Mouse (Mus musculus) embryo, embryonic 10 days (tissue): Measurements from ENCODE around the gene Gm11985.
A peak's percentile ranks its signal among the peaks of the same experiment; 100 is the strongest.
"Not testable (repeated sequence)": the region's sequence is repeated elsewhere in the genome, so short reads cannot be mapped to it uniquely, and the experiment has no call there.

Experiments used
- DNase-seq: peaks from one replicate; pipeline ENCODE4 v3.0.0-alpha.2; 2015; ENCODE audit warnings: low spot score

The Gm11985 gene

GRCm38 (mm10) chr11:7188469-7188868 is at the start of gene Gm11985:
Gene Gm11985, minus strand, starts transcription at chr11:7188569.
- DNase-seq: no peak

- no peak for DNase-seq
Measured at GRCm38 (mm10) chr11:7237712-7238111, 49.3 kb upstream of the Gm11985 start.

DNA sequence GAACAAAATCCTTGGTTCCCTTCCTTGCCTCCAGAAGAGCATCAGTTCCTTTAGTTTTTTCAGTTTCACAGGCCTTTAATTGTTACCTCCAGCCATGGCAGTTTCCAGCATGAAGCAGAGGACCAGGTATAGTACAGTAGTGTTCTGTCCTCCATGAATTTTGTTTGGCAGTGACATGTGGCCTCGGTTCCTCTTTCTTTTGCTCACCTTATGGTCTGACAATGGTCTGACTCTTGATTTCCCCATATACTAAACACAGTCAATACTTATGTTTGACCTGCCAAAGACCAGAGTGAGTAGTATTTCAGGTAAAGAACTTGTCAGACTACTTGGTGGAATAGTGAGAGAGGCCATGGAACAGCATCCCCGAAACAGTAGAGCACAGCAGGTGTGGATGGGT is 48.4 kb upstream of the Gm11985 start:
- no peak for DNase-seq

- DNase-seq: peak; percentile 21
Measured at GRCm38 (mm10) chr11:7234981-7235609, 46.7 kb upstream of the Gm11985 start.

DNA sequence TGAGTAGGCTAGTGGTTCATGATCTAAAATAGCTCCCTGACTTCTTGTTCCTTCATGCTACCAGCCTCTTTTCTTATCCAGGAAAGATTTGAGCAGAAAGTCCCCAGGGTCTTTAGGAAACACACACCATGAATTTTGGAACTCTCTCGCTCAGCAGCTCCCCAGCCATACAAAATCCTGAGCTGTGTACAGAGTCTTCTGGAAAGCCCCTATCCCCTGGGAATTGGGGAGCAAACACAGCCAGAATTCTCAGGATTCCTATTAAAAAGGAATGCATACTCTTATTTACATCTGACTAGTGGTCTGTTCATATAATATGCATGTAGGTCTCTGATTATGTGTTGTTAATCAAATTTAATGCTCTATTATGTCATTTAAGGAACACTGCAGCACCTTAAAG is 46.1 kb upstream of the Gm11985 start:
- no peak for DNase-seq

DNA sequence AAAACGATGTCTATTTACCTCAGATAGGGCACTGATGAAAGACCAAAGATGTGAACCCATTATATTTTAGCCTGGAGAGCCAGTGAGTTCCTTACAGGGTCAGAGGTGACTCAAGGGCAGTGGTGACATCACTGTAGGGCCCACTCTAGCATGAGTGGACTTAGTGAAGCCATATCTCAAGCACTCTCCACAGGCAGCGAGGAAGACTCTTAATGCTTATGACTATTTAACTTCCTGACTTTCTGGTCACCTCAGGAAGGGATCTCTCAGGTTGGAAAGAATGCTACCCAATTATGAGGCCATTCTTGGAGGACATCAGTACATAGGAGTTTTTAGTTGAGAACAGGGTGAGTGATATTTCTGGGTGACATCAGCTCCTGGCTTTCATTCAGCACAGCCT is 45.0 kb upstream of the Gm11985 start:
- DNase-seq: no peak

DNA sequence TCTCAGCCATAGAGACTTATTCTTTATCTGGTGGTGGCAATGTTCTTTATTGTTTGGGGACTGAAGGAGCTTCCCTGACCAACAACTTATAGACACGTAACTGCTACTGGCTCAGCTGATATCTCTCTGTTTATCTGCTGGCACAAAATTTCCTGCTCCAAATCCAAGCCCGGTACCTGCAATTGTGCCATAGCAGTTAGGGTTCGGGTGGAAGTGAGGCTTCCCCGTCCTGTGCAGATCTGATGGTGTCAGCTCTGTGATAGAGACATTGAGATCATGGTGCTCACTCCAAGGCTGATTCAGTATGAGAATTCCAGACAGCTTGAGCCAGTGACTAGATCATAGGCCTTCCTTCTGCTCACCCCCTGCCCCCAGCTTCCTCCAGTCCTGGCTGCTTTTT is 43.6 kb upstream of the Gm11985 start:
- DNase-seq: no peak

- DNase-seq: no peak
Measured at GRCm38 (mm10) chr11:7230000-7230399, 41.6 kb upstream of the Gm11985 start.

- no peak for DNase-seq
Measured at GRCm38 (mm10) chr11:7228107-7228506, 39.7 kb upstream of the Gm11985 start.

GRCm38 (mm10) chr11:7226810-7227550 is 38.6 kb upstream of the Gm11985 start:
- DNase-seq: peak; percentile 8

GRCm38 (mm10) chr11:7226200-7226599 is 37.8 kb upstream of the Gm11985 start:
- DNase-seq: no peak

- not testable (repeated sequence) for DNase-seq
Measured at GRCm38 (mm10) chr11:7221826-7222225, 33.5 kb upstream of the Gm11985 start.

- DNase-seq: no peak
Measured at GRCm38 (mm10) chr11:7215703-7216102, 27.3 kb upstream of the Gm11985 start.

DNA sequence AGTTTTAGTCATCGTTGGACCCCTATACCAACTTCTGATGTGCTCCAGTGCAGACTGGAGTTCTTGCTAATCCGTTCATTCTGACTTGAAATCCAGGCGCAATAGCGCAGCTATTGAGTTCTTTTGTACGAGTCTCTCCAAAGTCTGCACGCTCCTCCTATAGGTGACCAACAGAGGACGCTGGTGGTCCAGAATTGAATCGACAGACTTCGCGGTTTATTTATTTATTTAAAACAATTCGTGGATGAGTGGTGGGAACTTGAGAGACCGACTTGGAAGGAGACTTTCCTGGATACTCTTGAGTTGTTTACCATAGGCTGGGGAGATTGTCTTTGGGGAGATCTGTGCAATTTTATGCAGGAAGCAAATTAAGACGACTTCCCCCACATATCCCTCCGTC is 26.4 kb upstream of the Gm11985 start:
- peak; percentile 87 for DNase-seq

- no peak for DNase-seq
Measured at GRCm38 (mm10) chr11:7214342-7214660, 25.9 kb upstream of the Gm11985 start.

DNA sequence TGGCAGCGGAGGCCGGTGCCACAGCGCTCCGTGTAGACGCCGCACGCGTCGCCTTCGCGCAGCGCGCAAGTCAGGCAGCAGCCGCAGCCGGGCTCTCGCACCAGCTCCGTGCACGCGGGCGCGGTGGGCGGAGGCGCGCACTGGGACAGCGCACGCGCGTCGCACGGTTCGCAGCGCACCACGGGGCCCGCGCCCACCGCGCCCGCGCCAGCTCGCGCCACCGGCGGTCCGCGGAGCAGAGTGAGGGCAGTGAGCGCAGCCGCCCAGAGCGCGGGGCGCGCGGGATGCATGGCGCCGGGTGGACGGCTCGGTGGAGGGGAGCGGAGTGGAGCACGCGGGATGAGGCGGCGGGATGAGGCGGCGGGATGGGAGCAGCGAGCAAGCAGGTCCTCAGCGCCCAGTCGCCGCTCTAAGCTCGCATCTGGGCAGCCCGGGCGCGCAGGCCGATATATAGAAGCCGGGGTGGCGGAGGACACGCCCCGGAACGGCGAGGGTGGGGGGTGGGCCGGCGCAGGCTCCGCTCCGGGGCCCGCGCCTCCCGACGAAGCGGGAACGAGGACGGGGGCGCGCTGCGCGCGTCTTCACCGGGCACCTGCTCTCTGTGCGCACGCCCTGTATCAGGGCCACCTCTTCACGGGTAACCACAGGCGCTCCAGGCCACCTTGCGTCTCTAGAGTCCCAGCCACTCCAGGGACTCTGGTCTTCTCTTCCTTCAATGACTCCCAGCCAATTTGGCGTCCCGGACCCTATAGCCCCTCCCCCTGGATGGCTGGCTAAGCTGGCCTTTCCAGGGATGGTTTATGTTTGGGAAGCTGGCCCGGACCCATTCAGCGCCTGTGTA is 25.4 kb upstream of the Gm11985 start, which contains the start of gene Igfbp3:
Gene Igfbp3, minus strand, starts transcription at position 423 of the 841 bp plus-strand sequence.
- peak; percentile 82 for DNase-seq

- DNase-seq: no peak
Measured at GRCm38 (mm10) chr11:7213161-7213500, 24.8 kb upstream of the Gm11985 start.

- peak; percentile 43 for DNase-seq
Measured at GRCm38 (mm10) chr11:7212126-7212798, 23.9 kb upstream of the Gm11985 start.

DNA sequence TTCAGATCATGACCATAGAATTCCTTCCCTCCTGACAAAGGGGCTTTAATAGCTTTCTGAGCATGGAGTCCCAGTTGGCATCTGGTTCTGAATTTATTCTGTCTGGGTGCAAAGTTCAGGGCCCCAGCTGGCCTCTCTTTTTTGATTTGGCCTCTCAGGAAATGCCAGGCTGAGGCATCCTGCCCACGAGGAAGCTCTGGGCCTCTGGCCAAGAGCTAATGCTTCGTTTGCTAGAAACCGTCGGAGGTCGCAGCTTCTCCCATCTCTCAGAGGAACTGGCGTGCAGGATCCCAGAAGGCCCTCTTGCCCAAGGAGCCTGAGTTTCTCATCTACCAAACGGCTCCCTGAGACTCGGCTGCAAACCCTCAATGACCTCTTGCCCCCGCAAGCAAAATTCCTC is 22.8 kb upstream of the Gm11985 start:
- DNase-seq: peak; percentile 20

DNA sequence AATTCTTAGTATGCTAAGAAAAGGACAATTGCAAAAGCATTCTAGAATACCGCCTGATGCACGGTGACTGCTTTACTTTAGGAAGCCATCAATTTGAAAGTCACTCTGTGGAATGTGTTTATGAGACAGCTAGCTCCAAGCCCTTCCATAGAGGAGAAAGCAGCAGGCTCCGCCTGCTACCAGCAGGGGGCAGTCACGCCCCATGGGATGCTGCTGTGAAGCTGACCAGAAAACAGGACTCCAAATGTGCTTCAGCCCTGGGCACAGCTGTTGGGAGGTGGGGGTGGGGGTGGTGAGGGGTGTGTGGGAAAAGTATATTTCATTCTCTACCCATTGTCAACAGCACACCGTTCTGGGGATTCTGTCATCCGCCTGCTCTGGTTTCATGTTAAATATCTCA is 22.0 kb upstream of the Gm11985 start:
- DNase-seq: peak; percentile 80

DNA sequence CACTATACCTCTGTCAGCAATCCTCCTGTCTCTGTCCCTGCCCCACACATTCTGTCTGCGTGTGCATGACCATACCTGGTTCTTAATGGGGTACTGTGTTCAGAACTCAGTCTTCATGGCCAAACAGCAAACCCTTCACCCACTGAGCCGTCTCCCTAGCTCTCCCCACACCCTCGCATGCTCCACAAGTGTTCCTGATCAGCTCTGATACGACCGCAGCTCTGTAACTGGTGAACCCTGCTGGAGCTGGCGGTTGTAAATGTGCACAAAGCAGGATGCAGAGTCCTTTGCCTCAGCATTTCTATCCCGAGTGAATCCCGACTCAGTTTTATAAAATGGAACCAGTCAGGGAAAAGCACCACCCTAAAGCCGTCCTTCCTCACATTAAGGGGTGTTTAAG is 15.5 kb upstream of the Gm11985 start:
- no peak for DNase-seq

- DNase-seq: no peak
Measured at GRCm38 (mm10) chr11:7202206-7202605, 13.8 kb upstream of the Gm11985 start.
